Mouse (Mus musculus) megakaryocyte, adult 5-6 weeks (primary cell): Measurements from ENCODE around the gene Pbx2. TPM values are rescaled to one million over a fixed set of nuclear protein-coding genes. Genes with fewer than 3 reads are reported as not detected.
A peak's percentile ranks its signal among the peaks of the same experiment; 100 is the strongest.

Source experiments
- ATAC-seq: 2 replicates; pipeline ENCODE4 v1.8.0; 2016; ENCODE audit warnings: mild to moderate bottlenecking, inconsistent platforms; ENCODE audit not compliant: poor library complexity, severe bottlenecking
- total RNA-seq, 2 experiments: library from RNA; stranded (forward) in 1 of 2; stranded (reverse) in 1 of 2; fragments of 153-499, 151-499 nt in 1 of 2; fragments of 221-1000, 200-1000 nt in 1 of 2; gene quantifications; 2 replicates each; pipeline versions ENCODE4 v1.2.3 to v1.2.4; 2015 to 2017

Pbx2 gene
- total RNA-seq, 2 experiments from 2014 or later, result 18.3 to 29.3 TPM

DNA sequence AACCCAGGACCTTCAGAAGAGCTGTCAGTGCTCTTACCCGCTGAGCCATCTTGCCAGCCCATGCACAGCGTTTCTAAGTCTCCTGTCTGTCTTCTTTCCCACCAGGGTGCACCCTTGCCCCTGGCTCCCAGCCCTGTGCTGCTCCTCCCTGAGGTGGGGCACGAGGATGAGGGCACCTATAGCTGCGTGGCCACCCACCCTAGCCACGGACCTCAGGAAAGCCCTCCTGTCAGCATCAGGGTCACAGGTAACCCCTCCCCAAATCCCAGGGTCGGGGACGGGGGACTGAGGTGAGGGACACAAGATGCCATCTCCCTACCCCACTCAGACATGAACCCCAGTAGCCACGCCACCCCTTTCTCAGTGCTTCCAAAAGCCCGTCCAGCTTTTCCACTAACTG, 8.8 kb downstream of the Pbx2 start:
- no peak for ATAC-seq

DNA sequence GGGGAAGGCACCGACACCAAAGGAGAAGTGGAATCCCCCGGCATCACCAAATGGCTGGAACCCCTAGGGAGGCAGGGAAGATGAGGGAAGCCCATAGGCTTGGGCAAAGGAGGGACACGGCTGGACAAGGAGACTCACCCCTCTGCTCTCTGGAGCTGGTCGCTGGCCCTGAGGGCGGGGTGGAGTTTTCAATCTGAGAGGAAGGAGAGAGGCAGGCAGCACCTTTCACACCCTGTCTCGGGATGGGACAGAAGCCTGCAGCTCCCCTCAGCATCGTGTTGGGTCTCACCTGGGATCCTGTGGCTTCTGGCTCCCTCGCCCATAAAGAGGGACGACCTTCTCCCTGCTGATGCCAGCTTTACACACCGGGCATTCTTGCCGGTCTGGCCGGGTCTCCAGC, 10.7 kb downstream of the Pbx2 start:
- no peak for ATAC-seq

DNA sequence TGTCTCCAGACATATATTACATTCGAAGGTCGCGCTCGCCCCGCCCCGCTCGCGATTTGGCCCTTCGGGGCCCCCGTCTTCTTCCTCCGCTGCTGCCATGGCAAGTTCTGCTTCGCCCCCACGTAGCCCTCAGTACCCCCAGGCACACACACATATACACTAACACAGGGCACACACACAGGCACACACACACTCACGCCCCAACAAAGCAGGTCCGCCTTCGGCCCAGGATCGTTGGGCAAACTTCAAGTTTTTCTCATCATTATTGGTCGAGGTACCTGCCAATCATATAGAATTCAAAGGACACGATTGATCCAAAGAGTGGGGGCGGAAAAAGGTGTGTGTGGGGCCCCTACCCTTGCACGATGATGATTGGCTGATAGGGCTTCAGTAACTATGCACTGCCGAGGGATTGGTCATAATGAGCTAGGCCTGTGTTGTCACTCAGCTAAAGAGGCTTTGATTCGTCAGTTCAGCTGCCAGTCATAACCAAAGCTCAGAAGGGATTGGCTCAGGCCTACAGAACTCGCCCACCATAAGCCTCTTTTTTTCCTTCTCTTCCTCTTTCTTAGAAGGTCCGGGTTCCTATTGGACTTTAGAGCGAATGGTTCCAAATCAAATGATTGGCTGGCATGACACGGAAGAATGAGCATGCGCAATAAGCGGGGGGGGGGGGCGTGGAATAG, 12.5 kb downstream of the Pbx2 start, which contains the start of gene Rnf5:
Gene Rnf5 (minus strand): TSS at position 316 of the 686 bp plus-strand sequence.
- peak; percentile 72 for ATAC-seq

DNA sequence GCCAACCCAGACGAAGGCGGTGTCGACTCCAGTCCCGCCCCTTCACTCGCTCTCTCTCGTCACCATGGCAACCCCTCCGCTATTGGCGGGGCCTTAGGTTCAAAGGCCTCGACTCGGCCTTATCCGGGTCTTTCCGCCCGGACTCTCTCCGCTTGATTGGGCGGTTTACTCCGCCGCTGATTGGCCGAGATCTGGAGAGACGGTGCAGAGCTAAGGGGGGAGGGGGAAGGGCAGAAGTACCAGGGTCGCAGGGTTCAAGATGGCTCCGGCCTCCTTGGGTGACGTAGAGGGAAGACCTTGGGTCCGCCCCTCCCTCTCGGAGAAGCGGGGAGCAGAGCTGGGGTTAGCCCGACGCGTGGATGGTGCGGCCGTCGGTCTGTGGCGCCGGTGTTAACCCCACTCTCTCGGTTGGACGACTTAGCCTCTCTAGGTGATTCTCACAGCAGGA, 13.0 kb downstream of the Pbx2 start, which contains the start of gene Agpat1:
Gene Agpat1 (plus strand): TSS at position 202 of the 448 bp plus-strand sequence.
- peak; percentile 73 for ATAC-seq

DNA sequence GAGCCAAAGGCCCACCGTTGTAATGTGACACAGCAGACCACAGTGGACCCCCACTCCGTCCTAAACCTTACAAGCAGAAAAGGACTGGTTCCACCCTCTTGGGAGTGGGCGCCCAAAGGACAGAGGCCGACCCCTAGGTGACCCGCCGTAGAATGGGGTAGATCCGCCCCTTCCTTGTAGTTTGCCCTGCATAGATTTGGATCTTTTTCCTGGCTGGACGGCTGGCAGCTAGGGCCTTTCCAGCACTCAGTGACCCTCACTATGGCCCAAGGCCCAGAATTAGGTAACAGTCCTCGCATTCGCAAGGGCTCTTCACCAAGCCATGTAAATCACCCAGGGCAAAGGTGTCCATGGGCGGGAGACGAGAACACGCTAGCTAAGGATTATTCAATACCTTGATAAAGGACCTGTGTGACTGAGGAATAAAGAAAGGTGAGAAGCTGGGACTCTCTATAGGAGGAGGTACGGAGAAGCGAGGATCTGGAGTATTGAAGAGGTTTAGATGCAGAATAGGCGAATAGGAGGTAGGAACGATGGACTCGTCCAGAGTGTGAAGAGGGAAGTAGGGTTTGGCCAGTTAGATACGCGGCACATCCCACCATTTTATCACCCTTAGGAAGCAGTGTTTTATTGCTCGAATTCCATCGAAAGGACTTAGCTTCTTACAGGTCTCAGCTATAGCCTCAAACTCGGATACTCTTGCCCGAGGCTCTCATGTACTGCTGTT, 13.6 kb downstream of the Pbx2 start:
- ATAC-seq, result no peak

DNA sequence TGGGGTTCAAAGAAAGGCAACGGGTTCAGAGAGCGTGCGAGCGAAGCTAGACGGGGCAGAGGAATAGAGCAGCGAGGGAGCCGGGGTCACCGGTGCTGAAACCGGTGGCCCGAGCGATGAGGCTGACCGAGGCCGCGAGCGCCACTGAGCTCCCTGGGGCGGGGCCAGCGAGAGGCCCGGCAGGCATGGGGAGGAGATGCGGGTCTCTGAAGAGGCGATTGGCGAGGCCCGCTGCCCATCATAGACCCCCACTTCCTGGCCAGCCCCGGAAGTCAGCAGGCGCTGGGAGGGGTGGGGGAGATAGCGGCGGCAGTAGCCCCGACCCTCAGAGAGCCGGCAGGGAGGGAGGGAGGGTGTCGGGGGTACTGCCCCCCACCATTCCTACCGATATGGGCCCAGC, 14.5 kb downstream of the Pbx2 start:
- ATAC-seq, result peak; percentile 48

DNA sequence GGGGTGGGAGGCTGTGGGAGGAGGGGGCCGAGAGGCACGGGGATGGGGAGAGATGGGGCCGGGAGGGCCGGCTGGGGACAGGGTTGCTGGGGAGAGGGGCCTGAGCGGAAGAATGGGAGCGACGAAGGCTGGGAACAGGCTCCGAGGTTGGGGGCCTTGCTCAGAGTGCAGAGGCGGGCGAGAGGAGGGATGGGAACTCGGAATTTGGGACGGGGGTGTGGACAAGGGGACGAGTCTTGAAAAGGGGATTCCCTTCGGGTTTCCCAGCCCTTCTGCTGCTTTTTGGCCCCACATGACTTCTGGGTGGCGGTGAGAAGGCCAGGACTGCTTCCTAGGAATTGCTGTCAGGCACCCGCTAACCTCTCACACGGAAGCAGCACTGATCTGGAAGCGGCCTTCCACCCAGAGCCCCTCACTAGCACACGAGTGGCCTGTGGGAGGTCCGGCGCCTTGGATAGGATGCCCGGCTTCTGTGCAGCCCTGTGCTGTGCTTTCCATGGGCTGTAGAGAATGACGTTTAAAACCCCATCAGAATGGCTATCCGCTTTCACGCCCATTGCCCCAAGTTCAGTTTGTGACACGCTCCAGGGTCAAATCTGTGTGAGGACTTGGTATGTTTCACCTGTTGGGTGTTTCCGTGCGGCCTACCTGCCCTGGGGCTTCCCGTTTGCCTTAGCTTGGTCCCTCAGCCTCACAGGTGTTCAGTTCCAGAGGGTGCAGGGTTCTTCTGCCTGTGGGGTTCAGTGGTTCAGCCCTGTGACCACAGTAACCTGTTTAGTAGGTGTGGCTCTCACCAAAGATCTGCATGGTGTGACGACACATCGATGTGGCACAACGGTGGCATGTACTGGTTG, 15.3 kb downstream of the Pbx2 start:
- no peak for ATAC-seq

DNA sequence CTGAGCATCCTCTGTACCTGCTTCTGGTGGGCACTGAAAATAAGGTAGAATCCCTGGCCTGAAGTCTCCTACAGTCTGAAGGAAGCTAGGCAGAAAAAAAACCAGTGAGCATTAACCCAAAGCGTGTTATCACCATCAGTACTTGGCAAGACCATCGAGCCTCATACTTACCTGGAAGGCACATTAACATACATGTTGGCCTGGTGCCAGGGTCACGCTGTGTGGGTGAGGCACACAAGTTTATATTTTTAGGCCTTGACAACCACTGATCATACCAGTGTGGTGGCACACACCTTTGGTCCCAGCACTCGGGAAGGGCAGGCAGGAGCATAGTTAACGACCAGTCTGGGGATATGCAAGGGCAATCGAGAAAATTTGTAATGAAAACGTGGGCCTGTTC, 16.9 kb downstream of the Pbx2 start:
- no peak for ATAC-seq

DNA sequence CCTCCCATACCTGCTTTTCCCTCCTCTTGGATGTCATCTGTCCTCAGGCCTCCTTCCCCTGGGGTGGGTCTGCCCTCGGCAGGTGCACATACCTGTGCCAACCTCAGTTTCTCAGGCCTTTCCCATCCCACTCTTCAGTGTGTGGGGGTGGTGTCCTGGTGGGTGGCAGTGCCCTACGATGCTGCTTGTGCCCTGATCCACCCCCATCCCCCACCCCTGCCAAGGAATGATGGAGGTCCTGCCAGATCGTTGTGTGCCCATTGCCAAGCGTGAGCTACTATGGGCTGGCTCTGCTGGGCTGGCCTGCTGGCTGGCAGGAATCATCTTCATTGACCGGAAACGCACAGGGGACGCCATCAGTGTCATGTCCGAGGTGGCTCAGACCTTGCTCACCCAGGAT, 20.0 kb downstream of the Pbx2 start:
- no peak for ATAC-seq

DNA sequence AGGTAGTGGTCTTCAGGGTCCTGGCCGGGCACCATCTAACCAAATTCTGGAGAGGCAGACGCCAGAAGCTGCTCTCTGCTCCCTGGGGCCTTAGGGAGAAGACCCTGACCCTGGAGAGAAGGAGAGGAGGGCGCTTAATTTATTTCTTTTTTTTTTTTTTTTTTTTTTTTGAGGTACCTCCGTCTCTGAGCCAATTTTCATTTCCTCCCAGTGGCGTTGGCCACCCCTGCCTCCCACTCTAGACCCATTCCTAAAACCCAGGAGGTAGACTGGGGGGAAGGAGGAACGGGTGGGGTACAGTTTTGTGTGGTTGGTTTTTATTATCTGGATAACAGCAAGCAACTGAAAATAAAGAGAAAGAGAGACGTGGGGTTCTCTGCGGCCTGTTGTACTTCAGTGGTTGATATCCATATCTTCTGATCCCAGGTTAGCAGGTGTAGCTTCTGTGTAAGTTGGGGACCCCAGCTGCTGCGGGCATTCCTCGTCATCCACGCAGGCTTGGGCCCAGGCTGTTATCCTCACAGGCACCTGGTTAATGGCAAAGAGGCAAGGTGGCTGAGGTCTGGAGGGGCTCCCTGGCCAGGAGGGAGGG, 22.1 kb downstream of the Pbx2 start:
- ATAC-seq, result no peak

DNA sequence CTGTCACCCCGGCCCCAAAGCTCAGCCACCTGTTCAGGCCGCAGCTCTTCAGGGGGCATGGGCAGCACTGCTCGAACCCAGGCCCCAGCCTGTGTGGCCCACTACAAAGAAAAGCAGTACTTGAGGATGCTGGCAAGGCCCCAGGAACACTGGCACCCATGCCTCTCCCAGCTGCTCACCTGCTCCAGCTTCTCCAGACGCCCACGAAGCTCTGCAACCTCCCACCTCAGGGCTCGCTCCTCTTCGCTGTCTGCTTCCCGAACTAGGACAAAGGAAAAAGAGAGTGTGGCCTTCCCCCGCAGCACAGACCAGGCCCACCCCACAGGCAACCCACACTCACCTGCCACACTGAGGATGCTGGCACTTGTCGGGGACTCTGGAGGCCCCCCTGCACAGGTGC, 22.8 kb downstream of the Pbx2 start:
- no peak for ATAC-seq

DNA sequence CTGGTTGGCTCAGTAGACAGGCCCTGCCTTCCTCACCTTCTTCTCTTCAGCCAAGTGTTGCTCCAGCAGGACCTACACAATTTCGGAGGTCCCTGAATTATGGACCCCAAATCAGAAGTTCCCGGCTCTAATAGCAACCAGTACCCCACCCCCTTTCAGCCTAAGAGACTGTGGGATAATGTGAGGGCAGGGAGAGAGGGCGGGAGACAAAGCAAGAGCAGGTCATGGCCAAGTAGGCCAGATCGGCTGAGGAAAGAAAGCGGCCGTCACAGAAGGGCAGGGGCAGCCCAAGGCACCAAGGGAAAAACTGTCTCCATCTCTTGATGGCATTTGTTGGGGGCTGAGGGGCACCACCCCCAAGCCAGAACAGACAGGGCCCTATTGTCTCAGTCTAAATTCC, 24.8 kb downstream of the Pbx2 start, which contains the start of gene Egfl8:
Gene Egfl8 (minus strand): TSS at position 101 of the 400 bp plus-strand sequence.
- ATAC-seq, result no peak

DNA sequence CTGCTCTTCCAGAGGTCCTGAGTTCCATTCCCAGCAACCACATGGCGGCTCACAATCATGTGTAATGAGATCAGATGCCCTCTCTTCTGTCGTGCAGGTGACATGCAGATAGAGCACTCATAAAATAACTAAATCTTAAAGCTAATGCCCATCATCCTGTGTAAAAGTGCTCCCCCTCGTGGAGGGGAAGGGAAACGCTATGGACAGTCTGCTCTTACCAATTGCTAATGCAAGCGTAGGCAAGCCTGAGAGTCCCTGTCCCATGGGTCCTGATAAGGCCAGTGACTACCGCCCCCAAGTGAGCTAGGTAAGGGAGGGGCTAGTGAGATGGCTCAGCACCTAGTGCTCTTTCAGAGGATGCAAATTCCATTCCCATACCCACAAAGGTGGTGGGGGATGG, 27.9 kb downstream of the Pbx2 start:
- peak; percentile 83 for ATAC-seq

DNA sequence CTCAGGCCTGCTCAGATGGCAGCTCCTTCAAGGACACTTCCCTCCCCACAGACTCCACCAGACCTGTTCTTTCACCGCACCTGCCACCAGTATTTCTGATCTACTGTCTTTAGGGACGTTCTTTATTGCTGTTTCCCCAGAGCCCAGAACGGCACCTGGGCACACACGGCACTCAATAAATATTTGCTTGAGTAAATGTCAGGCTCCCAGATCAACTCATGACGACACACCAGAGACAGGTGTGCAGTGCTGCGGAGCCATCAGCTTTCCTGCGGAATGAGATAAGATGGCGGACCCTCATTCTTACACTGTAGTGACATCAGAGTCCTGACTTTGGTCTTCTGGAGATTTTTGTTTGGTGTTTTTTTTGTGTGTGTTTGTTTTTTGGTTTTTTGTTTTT, 29.9 kb downstream of the Pbx2 start:
- ATAC-seq, result no peak

DNA sequence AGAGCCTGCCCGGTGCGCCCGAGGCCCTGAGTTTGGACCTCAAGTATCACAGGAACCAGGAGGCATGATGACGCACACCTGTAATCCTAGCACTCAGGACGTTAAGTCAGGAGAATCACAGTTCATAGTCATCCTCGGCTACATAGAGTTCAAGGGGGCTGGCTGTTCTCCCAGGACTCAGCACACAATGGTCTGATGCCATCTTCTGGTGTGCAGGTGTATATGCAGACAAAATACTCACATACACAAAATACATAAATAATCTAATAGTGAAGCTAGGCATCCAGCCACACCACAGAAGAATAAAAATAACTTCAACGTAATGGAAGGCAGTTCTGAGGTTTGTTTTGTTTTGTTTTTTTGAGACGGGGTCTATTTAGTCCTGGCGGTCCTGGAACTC, 32.1 kb downstream of the Pbx2 start:
- ATAC-seq, result no peak

DNA sequence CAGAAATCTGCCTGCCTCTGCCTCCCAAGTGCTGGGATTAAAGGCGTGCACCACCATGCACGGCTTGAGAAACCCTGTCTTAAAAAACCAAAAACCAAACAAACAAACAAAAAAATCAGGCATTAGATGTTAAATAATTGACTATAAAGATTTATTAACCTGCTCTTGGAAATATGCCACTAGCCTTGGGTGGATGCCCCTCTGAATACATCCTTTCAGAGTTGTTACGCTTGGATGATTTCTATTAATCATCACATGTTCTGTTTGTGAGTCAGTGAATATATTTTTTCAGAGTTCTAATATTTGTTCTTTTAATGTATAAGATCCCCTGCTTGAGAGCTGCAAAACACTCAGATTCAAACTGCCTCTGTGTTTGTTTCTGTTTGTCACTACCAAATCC, 33.9 kb downstream of the Pbx2 start:
- ATAC-seq, result no peak

DNA sequence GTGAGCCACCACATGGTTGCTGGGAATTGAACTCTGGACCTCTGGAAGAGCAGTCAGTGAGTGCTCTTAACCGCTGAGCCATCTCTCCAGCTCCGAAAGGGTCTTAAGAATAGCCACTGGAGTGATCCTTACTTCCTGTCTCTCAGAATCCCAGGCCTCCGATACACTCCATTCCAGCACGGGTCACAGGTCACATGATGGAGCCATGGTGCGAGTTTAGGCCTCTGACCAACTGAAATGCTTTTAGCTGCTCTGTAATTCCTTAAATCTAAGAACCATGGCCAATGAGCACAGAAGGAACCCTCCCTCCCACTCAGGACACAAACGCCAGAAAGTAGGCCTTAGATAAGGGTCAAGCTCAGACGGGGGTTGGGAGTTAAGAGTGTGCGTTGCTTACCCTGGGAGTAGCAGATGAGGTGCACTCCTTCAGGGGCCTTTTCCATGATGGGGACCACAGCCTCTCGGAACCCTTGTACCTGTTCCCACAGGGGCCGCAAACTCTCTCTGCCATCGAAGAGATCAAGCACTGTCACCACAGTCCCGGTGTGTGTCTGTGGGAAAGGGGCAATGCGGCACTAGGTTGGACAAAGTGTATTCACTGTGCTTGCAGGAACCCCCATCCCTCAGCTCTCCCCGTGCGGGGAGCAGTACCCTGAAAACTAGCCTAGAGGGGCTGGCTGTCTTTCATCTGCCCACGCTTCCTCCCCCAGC, 35.2 kb downstream of the Pbx2 start:
- ATAC-seq, result no peak

DNA sequence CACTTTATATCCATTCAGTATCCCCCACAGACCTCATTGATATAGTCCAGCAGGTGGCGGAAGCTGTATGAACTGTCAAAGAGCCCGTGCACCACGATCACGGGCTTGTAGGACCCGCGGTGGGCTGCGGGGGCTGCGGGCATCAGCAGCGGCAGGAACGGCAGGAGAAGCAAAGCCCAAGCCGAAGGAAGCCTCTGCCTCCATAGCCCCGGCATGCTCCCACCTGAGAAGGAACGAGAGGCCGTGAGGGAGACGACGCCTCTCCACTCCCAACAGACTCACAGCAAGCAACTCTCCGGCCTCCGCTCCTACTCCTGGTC, 35.7 kb downstream of the Pbx2 start:
- peak; percentile 60 for ATAC-seq

DNA sequence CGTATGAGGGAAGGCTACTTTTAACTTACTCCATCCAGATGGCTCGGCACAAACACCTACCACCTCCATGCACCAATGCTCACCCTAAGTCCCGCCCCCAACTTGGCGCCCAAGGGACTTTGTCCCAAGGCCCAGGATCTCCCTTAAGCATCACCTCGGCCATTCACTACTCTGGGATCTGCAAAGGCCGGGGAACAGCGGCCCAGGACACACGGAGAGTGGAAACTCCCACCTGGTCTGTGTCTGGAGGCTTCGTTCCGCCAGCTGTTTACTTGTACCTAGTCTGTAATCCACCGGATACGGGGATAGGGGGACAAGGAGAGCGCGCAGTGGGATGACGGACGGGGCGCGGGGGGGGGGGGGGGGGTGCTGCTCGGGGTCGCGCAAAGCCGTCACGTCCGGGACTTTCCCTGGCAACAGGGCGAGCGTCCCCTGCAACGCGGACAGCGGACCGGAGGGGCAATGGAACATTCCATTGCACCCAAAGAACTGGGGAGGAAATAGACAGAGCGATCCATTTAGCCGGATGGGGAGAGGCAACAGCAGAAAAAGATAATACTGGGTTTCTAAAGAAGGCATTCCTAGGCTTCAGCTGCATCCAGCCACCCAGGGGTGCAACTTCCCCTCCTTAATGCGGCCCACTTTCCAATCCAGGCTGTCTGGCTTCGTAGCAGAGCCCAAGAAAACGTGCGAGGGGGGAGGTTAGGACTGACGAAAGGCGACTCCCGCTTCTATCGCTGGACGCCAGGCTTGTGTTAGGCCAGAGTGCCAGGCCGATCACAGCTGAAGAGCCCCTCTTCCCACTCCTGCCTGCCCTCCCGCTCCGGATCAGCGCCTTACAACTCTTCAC, 36.3 kb downstream of the Pbx2 start:
- peak; percentile 45 for ATAC-seq
